In genomic region chr9:83295453-83295852, GRCm38 (mm10) we compare ENCODE assay signal across 22 mouse cellular contexts.
DNase-seq lines count a peak whose midpoint lies in the region; ATAC-seq and TF ChIP-seq lines count a peak whose summit lies in the region.
"Had no signal": no experiment of that assay in that cellular context is flagged by ENCODE, and none has a peak within 500 bp of the region (broad histone marks: within the 10 kb centered on the region; RNA-seq: fewer than 3 reads in every experiment).

No protein-coding gene starts in this region.

- H3K36me3 ChIP-seq in intestine, embryonic 15.5 days = no peaks in the 10 kb centered on the region
- no peaks in the 10 kb centered on the region for H3K36me3 ChIP-seq in intestine, postnatal 0 days (ENCODE audit: control insufficient read depth, insufficient read depth)
- H3K36me3 ChIP-seq in midbrain, embryonic 11.5 days (ENCODE audit: control insufficient read depth, insufficient read depth, low read length) = no peaks in the 10 kb centered on the region
- H3K36me3 ChIP-seq in midbrain, embryonic 16.5 days (ENCODE audit: control insufficient read depth, insufficient read depth, low read length) = no peaks in the 10 kb centered on the region
- H3K36me3 ChIP-seq in intestine, embryonic 16.5 days (ENCODE audit: control insufficient read depth, insufficient read depth, low read length) = no peaks in the 10 kb centered on the region
- H3K36me3 ChIP-seq: G1E had no signal

- no peak for TF ChIP-seq CTCF in intestine, postnatal 0 days (IDR thresholded peaks at IDR 0.05; ENCODE audit: low read depth)

- H3K4me3 ChIP-seq in intestine, embryonic 15.5 days (replicated peaks) = no peak overlapping the region
- no peak overlapping the region for H3K4me3 ChIP-seq in intestine, postnatal 0 days (ENCODE audit: low read depth, low read length)
- no peak overlapping the region for H3K4me3 ChIP-seq in midbrain, embryonic 11.5 days (ENCODE audit: low read depth, low read length)
- H3K4me3 ChIP-seq in midbrain, embryonic 16.5 days (ENCODE audit: low read depth, low read length) = no peak overlapping the region
- no peak overlapping the region for H3K4me3 ChIP-seq in intestine, embryonic 16.5 days (ENCODE audit: low read length)

- no peak overlapping the region for H3K27ac ChIP-seq in intestine, embryonic 15.5 days
- H3K27ac ChIP-seq in intestine, postnatal 0 days (ENCODE audit: low read depth, low read length) = no peak overlapping the region
- no peak overlapping the region for H3K27ac ChIP-seq in midbrain, embryonic 11.5 days (ENCODE audit: low read depth, low read length)
- no peak overlapping the region for H3K27ac ChIP-seq in midbrain, embryonic 16.5 days (ENCODE audit: low read length)
- no peak overlapping the region for H3K27ac ChIP-seq in intestine, embryonic 16.5 days (ENCODE audit: low read length)

- peak; percentile 33 for DNase-seq in midbrain, embryonic 11.5 days (ENCODE audit: low spot score, missing footprints)
- DNase-seq in adipocyte (ENCODE audit: low spot score) = no peak
- DNase-seq: adrenal gland, adult 2 months; adrenal gland, adult 8-10 months; adrenal gland, postnatal 10 days; adrenal gland, postnatal 14 days; adrenal gland, postnatal 25 days; adrenal gland, postnatal 36 days; B cell, adult 2 months; cerebellum, adult 11 months; cerebellum, adult 11-12 months; cerebellum, adult 18-20 months; cerebellum, adult 2 months had no signal

- no peak overlapping the region for H3K4me2 ChIP-seq in intestine, embryonic 15.5 days (replicated peaks)
- H3K4me2 ChIP-seq in intestine, postnatal 0 days (replicated peaks; ENCODE audit: low read depth) = no peak overlapping the region; the same call in 1 of the 2 replicates
- H3K4me2 ChIP-seq in midbrain, embryonic 11.5 days = no peak overlapping the region
- H3K4me2 ChIP-seq in midbrain, embryonic 16.5 days (ENCODE audit: low read length) = no peak overlapping the region
- no peak overlapping the region for H3K4me2 ChIP-seq in intestine, embryonic 16.5 days (ENCODE audit: low read depth, low read length)

- no peaks in the 10 kb centered on the region for H3K9me3 ChIP-seq in intestine, embryonic 15.5 days
- H3K9me3 ChIP-seq in intestine, postnatal 0 days (ENCODE audit: control insufficient read depth) = no peaks in the 10 kb centered on the region
- H3K9me3 ChIP-seq in midbrain, embryonic 11.5 days (ENCODE audit: control insufficient read depth, low read length) = no peaks in the 10 kb centered on the region
- no peaks in the 10 kb centered on the region for H3K9me3 ChIP-seq in midbrain, embryonic 16.5 days (replicated peaks; ENCODE audit: control insufficient read depth, low read length, poor library complexity, severe bottlenecking)
- no peaks in the 10 kb centered on the region for H3K9me3 ChIP-seq in intestine, embryonic 16.5 days (ENCODE audit: control insufficient read depth, low read length)
- H3K9me3 ChIP-seq: G1E had no signal

- peak; percentile 55 for ATAC-seq in intestine, embryonic 15.5 days
- no peak for ATAC-seq in intestine, postnatal 0 days
- no peak for ATAC-seq in midbrain, embryonic 11.5 days (ENCODE audit: low FRiP score)
- ATAC-seq in midbrain, embryonic 16.5 days = no peak
- ATAC-seq in intestine, embryonic 16.5 days = peak; percentile 56; the same call in 1 of the 2 replicates
- ATAC-seq: activated CD4-positive, CD25-positive, alpha-beta regulatory T cell, adult 4 months; CD4-positive, CD25-positive, alpha-beta regulatory T cell, adult 4 months; Patski had no signal

- no peak overlapping the region for H3K9ac ChIP-seq in intestine, embryonic 15.5 days
- no peak overlapping the region for H3K9ac ChIP-seq in intestine, postnatal 0 days (ENCODE audit: low read depth, low read length)
- H3K9ac ChIP-seq in midbrain, embryonic 11.5 days (ENCODE audit: low read length) = no peak overlapping the region
- no peak overlapping the region for H3K9ac ChIP-seq in midbrain, embryonic 16.5 days (ENCODE audit: low read depth, low read length)
- no peak overlapping the region for H3K9ac ChIP-seq in intestine, embryonic 16.5 days (ENCODE audit: low read depth, low read length)

- no peaks in the 10 kb centered on the region for H3K27me3 ChIP-seq in intestine, embryonic 15.5 days (replicated peaks)
- H3K27me3 ChIP-seq in intestine, postnatal 0 days (replicated peaks; ENCODE audit: control insufficient read depth, insufficient read depth, low read length) = no peaks in the 10 kb centered on the region
- no peaks in the 10 kb centered on the region for H3K27me3 ChIP-seq in midbrain, embryonic 11.5 days (ENCODE audit: control insufficient read depth, insufficient read depth, low read length)
- no peaks in the 10 kb centered on the region for H3K27me3 ChIP-seq in midbrain, embryonic 16.5 days (ENCODE audit: control insufficient read depth, insufficient read depth, low read depth, low read length)
- H3K27me3 ChIP-seq in intestine, embryonic 16.5 days (replicated peaks; ENCODE audit: control insufficient read depth, insufficient read depth, low read length) = no peaks in the 10 kb centered on the region
- H3K27me3 ChIP-seq: CH12.LX, Patski had no signal

- H3K4me1 ChIP-seq in intestine, embryonic 15.5 days (replicated peaks) = no peaks in the 10 kb centered on the region
- H3K4me1 ChIP-seq in intestine, postnatal 0 days (replicated peaks; ENCODE audit: control insufficient read depth, insufficient read depth, low read length) = no peaks in the 10 kb centered on the region; the same call in 1 of the 2 replicates
- no peaks in the 10 kb centered on the region for H3K4me1 ChIP-seq in midbrain, embryonic 11.5 days (ENCODE audit: control insufficient read depth, insufficient read depth, low read length)
- H3K4me1 ChIP-seq in midbrain, embryonic 16.5 days (ENCODE audit: control insufficient read depth, insufficient read depth, low read length) = no peaks in the 10 kb centered on the region
- no peaks in the 10 kb centered on the region for H3K4me1 ChIP-seq in intestine, embryonic 16.5 days (ENCODE audit: control insufficient read depth, insufficient read depth, low read length)

- WGBS in intestine, embryonic 15.5 days = 63% methylated on average over 9 of the region's 9 CpGs
- WGBS in intestine, postnatal 0 days = 43% methylated on average over 9 of the region's 9 CpGs
- 92% methylated on average over 9 of the region's 9 CpGs for WGBS in midbrain, embryonic 11.5 days
- 90% methylated on average over 9 of the region's 9 CpGs for WGBS in midbrain, embryonic 16.5 days
- WGBS in intestine, embryonic 16.5 days = 60% methylated on average over 9 of the region's 9 CpGs

Comparison
In these comparisons a context has a peak if more than half of its experiments do, and no peak if none do; other contexts are left out.
1. ATAC-seq: peak in intestine, embryonic 15.5 days (single experiment) and intestine, embryonic 16.5 days (single experiment); none in intestine, postnatal 0 days (single experiment), midbrain, embryonic 11.5 days (single experiment) and midbrain, embryonic 16.5 days (single experiment).